Mouse (Mus musculus): ENCODE measurements at regions not wholly inside any gene's neighbourhood (a gene's known extent, or its start where the extent isn't known, plus 50 kb on each side); places are given as distances from the start of the nearest gene placed in this dataset.

GRCm38 (mm10) chr13:72947374-72948165, 312.7 kb upstream of the Irx4 start:
- no peak for DNase-seq

DNA sequence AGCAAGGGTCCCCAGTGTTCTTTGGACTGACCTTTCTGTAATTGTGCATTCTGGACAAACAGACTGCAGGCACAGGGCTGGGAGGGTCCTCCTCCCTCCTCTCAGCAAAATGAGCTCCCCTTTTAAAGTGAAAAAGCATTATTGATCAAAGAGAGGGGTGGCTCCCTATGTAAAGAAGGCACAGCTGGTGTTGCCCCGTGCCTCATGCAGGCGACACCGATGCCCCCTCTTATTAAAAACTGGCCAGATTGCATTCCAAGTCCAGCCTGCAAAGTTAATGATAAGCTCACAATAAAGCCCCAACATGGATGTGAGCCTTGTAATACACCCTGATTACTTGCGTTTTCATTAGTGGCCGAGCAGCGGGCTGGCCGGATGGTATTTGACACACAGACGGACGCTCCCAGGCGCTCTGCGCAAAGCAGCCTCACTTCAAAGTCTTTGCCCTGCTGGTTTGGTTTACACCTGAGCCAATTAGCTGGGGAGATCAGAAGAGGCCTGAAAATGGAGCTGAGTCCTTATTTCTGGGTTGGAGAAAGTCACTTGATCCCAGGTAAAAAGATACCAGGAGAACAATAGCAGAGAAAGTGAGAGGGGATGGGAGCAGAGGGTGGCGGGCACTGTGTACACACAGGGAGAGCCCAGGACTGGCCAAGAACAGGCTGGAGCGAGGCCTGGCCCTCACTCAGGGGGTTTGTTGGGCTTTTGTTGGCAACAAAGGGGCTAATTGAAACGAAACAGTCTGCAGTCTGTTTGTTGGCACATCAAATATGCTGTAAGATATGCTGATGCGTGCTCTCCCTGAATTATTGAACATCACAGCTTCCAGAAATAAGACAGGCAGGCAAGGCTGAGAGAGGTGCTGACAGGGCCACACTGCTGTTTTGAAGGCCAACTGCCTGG, 301.4 kb upstream of the Irx4 start:
- no peak for DNase-seq

DNA sequence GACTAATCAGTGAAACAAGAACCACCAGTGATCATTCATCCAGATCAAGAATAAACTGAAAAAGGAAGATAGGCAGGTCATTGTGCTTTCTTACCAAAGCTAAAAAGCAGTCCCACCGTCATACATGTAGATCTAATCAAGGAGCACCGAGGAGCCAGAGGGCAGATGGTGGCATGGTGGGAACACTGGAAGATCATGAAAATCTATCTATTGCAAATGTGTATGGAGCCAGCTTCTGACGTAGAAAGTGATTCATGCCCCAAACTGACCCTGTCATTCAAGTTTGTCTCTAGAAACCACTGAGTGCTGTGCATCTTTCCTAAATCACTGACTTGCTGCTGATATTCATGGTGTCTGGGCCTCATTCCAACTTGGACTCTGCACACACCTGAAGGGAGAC, 299.0 kb upstream of the Irx4 start:
- DNase-seq: no peak

- no peak for DNase-seq
Observed at GRCm38 (mm10) chr13:72972165-72972564, 288.1 kb upstream of the Irx4 start.

- no peak for DNase-seq
Observed at GRCm38 (mm10) chr13:72972894-72973293, 287.4 kb upstream of the Irx4 start.

DNA sequence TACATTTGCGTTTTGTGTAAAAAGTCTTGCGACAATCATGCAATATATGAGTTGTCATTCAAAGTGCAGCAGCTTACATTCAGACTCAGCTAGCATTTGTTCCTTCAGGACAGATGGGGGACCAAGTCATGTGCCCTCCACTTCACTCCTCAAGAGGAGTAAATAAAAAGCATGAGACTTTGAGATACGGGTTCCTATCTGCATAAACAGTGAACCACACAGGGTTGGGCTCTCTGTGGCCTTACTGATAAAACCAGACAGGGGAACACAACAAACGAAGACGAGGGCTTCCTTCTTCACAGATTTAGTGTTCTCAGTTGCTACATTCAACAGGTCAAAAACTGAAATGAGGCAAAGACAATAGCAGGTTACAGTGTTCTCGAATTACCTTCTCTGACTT, 283.1 kb upstream of the Irx4 start:
- no peak for DNase-seq

GRCm38 (mm10) chr13:72977971-72978370, 282.3 kb upstream of the Irx4 start:
- no peak for DNase-seq

- no peak for DNase-seq
Observed at GRCm38 (mm10) chr13:72978966-72979365, 281.3 kb upstream of the Irx4 start.

DNA sequence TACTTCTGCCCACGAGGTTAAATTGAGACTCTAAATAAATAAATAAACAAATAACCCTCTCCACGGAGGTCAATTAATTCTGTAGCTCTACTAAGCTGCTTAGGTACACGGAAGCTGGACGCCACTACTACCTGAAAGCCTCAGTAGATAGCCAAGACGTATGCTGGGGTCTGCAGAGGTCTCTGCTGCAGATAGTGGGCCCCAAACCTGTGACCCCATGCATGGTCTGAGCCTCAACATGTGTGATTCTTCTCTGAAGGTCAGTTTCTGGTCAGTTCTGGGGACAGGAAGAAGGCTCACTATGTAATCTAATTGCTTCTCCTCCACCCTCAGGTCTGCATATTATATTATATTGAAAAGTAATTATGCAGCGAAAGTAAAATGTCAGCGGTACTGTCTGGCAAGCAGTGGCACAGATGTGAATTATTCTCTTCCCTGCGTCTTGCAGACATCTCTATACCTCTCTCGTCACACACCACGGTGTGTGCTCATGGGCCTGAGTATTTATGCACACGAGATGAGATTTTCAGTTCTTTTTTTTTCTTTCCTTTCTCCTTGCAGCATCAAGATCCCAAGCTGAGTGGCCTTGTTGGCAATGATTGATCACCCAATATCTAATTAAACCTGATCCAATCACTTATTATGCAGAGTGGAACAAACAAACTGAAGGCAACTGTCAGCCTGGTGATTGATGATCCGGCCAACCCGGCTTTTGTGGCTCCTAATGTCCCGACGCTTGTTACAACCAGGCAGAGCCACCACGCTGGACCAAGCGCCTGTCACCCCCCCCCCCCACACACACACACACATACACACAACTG, 267.5 kb upstream of the Irx4 start:
- DNase-seq: no peak

DNA sequence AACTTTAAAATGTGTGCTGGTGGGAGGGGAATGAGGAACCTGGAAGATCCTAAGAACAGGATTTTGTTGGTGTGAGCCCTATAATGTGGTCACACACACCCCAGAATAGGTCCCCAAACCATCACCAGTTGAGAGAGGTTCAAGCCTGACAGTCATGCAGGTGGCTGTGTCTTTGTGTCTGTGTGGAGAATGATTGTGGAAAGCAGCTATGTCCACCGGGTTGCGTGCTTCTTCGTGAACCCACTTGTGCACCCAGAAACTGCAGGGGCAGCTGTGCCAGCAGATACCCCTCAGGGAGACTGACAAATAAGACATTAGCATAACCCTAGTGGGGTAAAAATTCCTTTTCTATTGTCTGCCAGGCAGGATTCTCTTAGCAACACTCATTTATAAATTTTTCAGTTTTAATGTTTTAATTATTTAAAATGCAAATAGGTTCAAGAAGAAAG, 266.8 kb upstream of the Irx4 start:
- no peak for DNase-seq

- no peak for DNase-seq
Observed at GRCm38 (mm10) chr13:72994538-72994937, 265.7 kb upstream of the Irx4 start.

DNA sequence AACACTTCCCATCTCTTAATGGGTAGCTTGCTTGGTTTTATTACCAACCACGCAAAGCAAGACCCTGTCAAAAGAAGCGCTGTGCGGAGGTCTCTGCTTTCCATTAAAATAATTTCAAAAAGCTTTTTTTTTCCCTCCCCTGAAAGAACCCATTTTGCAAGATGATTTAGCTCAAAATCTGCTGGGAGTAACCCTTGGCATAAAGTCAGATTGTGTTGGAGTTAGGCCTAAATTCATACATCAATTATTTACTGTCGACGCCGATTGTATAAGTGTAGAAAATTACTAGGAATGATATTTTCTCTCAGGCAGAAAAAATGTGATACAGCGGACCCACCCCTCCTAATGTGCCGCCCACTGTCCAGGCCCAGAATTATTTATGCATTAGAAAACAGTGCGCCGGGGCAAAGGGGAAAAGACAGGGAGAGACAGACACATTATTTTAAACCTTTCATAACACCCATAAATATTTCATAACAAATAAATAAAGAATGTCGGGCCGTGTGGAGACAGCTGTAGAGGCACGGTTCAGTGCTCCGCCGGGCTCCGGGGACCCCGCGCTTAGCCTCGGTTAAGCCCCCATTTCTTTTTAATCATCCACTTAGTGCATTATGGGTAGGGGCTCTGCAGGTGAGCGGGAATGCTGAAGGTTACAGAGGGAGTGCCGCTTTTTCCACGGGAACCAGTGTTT, 251.3 kb upstream of the Irx4 start:
- no peak for DNase-seq

- no peak for DNase-seq
Observed at GRCm38 (mm10) chr13:73009547-73010475, 250.5 kb upstream of the Irx4 start.

GRCm38 (mm10) chr13:73019181-73019580, 241.1 kb upstream of the Irx4 start:
- DNase-seq: no peak

- DNase-seq: no peak
Observed at GRCm38 (mm10) chr13:73031217-73031616, 229.1 kb upstream of the Irx4 start.

DNA sequence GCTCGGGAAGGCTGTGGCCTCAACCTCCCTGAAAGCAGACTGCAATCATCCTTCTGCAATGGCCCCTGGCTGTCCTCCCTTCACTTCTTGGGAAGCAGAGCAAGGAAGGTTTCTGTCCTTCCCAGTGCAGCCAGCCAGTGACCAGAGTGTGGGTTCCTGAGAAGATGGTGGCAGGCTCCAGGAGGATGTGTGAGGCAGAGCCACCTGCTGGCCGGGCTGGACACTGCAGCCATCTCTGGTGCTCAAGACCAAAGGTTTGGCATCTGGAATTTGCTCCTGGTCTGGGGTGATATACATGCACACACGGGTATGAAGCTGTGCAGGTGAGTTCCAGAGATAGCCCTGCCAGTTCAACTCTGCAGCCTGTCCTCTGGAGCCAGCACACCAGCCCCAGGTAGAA, 227.2 kb upstream of the Irx4 start:
- DNase-seq: no peak

GRCm38 (mm10) chr13:73034065-73034831, 226.0 kb upstream of the Irx4 start:
- DNase-seq: no peak

- DNase-seq: no peak
Observed at GRCm38 (mm10) chr13:73034886-73035285, 225.4 kb upstream of the Irx4 start.

GRCm38 (mm10) chr13:73035336-73035940, 224.8 kb upstream of the Irx4 start:
- DNase-seq: no peak

- no peak for DNase-seq
Observed at GRCm38 (mm10) chr13:73039731-73040130, 220.5 kb upstream of the Irx4 start.

Measured in thymus, postnatal 36 days (tissue).